Mouse (Mus musculus) megakaryocyte, embryonic 14.5 days (primary cell): ENCODE data around the gene Shld1. TPM values are rescaled to one million over a fixed set of nuclear protein-coding genes. Genes with fewer than 3 reads are reported as not detected.

Experiments used
- H3K27me3 ChIP-seq: replicated peaks from 2 replicates; pipeline ENCODE3; 2012; ENCODE audit warnings: inconsistent platforms
- H3K36me3 ChIP-seq: replicated peaks from 2 replicates; pipeline ENCODE3; 2012; ENCODE audit warnings: low read length, inconsistent platforms, mixed read lengths
- H3K4me1 ChIP-seq: 2 replicates; pipeline ENCODE4 v1.6.1; 2012; ENCODE audit warnings: inconsistent platforms
- H3K4me3 ChIP-seq: replicated peaks from 2 replicates; pipeline ENCODE3; 2012; ENCODE audit warnings: moderate library complexity, mild to moderate bottlenecking, inconsistent platforms
- H3K9me3 ChIP-seq: 2 replicates; pipeline ENCODE4 v1.6.1; 2012; ENCODE audit warnings: inconsistent platforms
- FLI1 ChIP-seq: IDR thresholded peaks from 2 replicates; pipeline ENCODE4 v1.6.1; 2012; ENCODE audit warnings: low read length, inconsistent platforms, mixed read lengths
- GATA1 ChIP-seq: IDR thresholded peaks from 3 replicates; pipeline ENCODE4 v1.6.1; 2012; ENCODE audit warnings: mixed read lengths, low read length, inconsistent platforms, borderline replicate concordance
- polyA plus RNA-seq: library from polyadenylated mRNA; stranded (reverse); fragments of >175 nt; gene quantifications from 2 replicates; pipeline ENCODE4 v1.2.3, GENCODE M21; 2012; ENCODE audit warnings: low replicate concordance; ENCODE audit not compliant: insufficient read depth

The Shld1 gene
- polyA plus RNA-seq, 1 experiment: not detected

DNA sequence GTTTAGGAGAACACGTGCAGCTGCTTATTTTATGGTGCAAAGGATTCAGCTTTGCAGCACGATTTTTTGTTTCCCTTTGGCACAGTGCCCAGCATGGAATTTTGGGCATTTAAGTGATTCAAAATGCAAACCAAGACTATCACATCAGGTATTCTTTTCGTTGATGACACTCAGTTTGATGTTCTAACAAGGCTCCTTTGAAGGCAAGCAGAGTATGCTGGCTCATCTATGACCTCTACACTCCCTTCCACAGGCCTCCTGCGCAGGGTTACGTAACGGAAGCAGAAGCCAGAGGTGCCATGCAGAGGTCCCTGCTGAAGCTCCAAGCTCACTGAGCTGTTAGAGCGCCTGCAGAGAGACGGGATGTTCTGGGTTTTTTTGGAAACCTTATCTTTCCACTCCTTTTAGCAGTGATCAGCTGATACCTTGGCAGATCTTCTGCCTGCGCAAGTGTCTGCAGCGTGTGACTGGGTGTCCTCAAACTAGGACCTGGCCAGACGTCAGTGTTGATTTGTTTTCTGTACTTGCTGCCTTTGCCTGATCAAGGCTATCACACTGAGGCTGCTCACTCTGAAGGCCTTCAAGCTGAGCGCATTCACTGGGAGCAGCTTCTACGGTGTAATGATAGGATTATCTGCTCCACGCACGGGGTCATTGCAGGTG lies 3.0 kb downstream of the Shld1 start:
- H3K4me3 ChIP-seq: no peak overlapping the region
- H3K36me3 ChIP-seq: peaks cover 3% of the 10 kb centered on the region
- H3K9me3 ChIP-seq: no peaks in the 10 kb centered on the region
- no peak for TF ChIP-seq FLI1
- H3K4me1 ChIP-seq: peaks cover 59% of the 10 kb centered on the region
- H3K27me3 ChIP-seq: no peaks in the 10 kb centered on the region

DNA sequence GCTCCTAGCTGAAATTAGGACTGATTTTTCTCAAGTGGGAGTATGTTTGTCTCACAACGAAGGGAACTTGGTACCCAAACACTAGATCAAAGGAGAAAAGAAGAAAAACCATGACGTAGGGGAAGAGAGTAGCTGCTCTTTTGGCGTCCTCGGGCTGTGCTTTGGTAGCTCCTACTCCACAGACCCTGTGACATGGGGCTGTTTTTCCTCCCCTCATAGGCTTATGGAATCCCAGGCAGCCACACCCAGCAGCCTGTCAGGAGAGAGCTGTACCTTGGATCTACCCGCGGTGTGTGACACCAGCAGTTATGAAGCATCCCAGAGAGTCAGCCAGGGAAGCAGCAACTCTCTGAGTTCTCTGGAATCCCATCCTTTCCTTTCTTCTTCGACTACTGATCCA lies 5.0 kb downstream of the Shld1 start:
- Histone ChIP-seq H3K9me3 (no peaks in the 10 kb centered on the region), H3K4me3 (no peak overlapping the region), H3K36me3 (peaks cover 3% of the 10 kb centered on the region), H3K27me3 (no peaks in the 10 kb centered on the region), H3K4me1 (peaks cover 67% of the 10 kb centered on the region)
- TF ChIP-seq GATA1 (no peak), FLI1 (no peak)

DNA sequence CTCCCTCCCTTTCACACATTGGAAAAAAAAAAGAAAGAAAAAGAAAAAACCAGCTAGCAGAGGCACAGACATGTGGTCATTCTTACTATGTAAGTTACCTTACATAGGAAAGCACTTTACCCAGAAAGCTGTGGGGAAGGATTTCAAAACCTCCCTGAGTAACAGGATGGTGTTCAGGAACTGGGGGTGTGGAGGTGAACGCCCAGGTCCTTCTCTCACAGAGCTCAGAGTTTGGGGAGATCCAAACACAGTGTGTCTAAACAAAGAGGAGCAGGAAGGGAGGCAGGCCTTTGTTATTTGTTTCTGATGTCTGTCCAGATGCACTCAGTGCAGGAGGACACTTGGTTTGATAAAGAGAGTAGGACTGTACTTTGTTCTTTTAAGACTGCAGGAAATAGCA lies 5.6 kb downstream of the Shld1 start:
- no peak overlapping the region for H3K4me3 ChIP-seq
- TF ChIP-seq FLI1: no peak
- TF ChIP-seq GATA1: no peak
- H3K4me1 ChIP-seq: peaks cover 67% of the 10 kb centered on the region

DNA sequence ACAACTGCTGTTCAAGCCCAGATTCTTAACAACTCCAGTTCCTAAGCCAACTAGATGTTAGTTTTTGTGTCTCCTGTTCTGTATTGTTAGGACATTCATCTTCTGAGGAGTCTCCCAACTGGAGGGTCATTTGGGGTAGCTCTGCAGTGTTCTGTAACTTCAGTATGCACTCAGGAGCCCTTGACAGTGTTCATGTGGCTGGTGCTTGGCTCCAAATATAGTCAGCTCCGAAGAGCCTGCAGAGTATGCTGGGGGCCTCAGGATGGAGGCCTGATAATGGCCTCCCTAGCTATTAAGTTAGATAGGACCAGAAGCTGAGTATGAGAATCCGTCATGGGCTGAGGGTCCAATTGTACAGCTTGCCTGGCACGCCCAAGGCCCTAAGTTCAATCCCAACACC lies 7.2 kb downstream of the Shld1 start:
- H3K4me1 ChIP-seq: peaks cover 58% of the 10 kb centered on the region
- no peak overlapping the region for H3K4me3 ChIP-seq
- H3K9me3 ChIP-seq: no peaks in the 10 kb centered on the region
- TF ChIP-seq FLI1 (no peak), GATA1 (no peak)
- H3K27me3 ChIP-seq: no peaks in the 10 kb centered on the region
- H3K36me3 ChIP-seq: peaks cover 3% of the 10 kb centered on the region

More for the DNA sequence above, 5.6 kb downstream of the Shld1 start:
- peaks cover 3% of the 10 kb centered on the region for H3K36me3 ChIP-seq
- no peaks in the 10 kb centered on the region for H3K27me3 ChIP-seq
- no peaks in the 10 kb centered on the region for H3K9me3 ChIP-seq

DNA sequence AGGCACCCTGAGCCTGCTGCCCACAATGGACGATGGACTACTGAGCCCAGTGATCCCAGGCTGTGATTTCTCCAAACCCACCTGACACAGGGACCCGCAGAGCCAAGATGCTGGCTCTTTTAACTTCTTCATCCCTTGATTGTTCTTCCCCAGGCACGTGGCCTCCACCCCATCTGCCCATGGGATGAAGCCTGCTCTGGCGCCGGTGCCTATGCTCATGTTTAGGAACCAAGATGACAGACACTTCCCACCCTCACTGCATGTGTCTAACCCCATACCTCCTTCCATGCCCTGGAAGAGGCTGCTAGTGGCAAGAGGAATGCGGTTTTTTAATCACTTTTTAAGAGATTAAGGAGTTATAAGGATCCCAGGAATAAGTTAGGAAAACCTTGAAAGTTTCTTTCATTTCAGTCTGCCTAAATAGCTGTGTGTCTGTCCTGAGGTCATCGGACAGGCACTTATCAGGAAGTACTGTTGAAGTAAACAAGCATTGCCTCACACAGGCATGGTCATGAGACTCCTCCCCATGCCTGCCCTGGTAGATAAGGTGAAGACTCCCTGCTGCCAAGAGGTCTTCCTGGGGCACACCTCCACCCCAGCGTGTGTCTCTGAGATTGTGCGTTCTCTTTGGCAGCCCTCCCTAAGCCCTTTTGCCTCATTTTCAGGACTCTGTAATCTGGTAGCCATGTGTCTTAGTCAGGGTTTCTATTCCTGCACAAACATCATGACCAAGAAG lies 8.8 kb downstream of the Shld1 start:
- TF ChIP-seq FLI1: no peak
- peak; percentile 62; the same call in 1 of the 3 replicates for TF ChIP-seq GATA1
- Histone ChIP-seq H3K4me1 (peaks cover 48% of the 10 kb centered on the region), H3K36me3 (peaks cover 3% of the 10 kb centered on the region), H3K9me3 (no peaks in the 10 kb centered on the region), H3K4me3 (peak overlapping the region; percentile 80), H3K27me3 (no peaks in the 10 kb centered on the region)

DNA sequence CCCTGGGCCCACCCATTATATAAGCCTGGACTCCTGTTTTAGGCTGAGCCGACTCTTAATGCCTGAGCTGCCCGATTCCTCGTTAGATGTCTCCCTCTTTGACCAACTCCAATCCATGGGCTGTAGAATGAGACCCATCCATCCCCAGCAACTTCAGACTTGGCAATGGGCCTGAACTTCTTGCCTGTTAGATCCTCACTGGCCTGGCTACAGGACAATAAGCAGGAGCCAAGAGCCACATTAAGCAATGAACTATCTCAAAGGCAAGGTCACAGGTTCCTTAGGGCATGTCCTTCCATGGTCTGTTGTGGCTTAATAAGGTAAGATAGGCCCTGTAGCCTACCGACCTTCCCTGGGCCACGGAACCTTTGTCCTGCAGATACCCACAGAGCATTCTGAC lies 9.8 kb downstream of the Shld1 start:
- no peak for TF ChIP-seq FLI1
- no peak for TF ChIP-seq GATA1
- no peaks in the 10 kb centered on the region for H3K27me3 ChIP-seq
- no peaks in the 10 kb centered on the region for H3K9me3 ChIP-seq
- H3K36me3 ChIP-seq: peaks cover 3% of the 10 kb centered on the region
- H3K4me3 ChIP-seq: no peak overlapping the region
- H3K4me1 ChIP-seq: peaks cover 54% of the 10 kb centered on the region

DNA sequence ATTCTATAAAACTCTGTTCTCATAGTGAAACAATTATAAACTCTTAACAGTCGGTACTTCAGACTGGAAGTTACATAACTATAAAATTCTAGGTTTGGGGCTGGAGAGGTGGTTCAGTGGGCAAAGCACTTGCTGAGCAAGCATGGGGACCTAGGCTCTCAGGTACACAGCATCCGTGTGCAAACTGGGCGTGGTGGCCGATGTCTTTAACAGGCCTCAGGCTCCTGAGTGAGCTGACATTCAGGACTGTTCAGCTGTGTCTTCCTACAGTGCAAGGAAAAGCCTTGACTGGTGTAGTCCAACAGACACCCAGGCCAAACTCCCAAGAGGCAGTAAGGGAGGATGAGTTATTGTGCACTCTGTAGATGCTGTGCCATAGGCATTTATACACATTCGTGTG lies 10.5 kb downstream of the Shld1 start:
- Histone ChIP-seq H3K36me3 (peaks cover 3% of the 10 kb centered on the region), H3K4me3 (no peak overlapping the region), H3K4me1 (peaks cover 59% of the 10 kb centered on the region), H3K9me3 (no peaks in the 10 kb centered on the region), H3K27me3 (no peaks in the 10 kb centered on the region)
- TF ChIP-seq GATA1 (no peak), FLI1 (no peak)

DNA sequence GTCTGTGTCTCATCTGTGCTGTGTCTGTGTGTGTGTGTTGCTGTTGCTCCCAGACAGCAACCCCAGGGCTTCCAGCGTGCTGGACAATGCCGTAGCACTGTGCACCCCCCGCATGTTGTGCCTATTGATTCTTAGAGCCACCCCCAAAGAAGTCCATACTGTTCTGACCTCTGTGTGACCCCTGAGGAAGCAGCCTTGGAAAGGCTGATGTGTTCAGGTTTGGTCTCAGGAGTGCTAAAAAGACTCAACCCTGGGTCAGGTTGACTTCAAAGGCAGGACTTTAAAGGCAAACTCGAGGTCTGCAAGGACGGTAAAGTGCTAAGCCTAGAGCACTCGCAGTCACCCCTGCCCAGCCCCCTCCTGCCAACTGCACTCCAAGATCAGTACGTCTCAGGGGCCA lies 11.0 kb downstream of the Shld1 start:
- H3K27me3 ChIP-seq: no peaks in the 10 kb centered on the region
- peaks cover 5% of the 10 kb centered on the region for H3K36me3 ChIP-seq
- H3K9me3 ChIP-seq: no peaks in the 10 kb centered on the region
- H3K4me3 ChIP-seq: no peak overlapping the region
- H3K4me1 ChIP-seq: peaks cover 59% of the 10 kb centered on the region
- no peak for TF ChIP-seq GATA1
- no peak for TF ChIP-seq FLI1

DNA sequence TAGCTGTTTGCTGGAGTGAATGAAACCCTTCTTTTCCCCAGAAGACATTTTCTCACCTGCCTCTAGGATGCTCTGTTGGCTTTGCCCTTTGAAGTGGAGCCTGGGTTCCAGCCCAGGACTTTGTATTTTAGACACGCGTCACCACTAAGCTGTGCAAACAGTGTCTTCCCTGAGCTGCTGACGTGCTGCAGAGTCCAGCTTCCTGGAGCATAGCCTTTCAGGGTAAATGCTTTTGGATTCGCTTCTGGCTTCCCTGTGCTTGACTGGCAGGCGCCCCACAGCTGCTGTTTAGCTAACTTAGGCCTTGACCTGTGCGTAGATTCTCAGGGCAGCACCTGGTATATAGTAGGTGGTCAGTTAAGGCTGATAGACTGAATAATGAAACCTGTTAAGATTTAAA lies 11.7 kb downstream of the Shld1 start:
- Histone ChIP-seq H3K27me3 (no peaks in the 10 kb centered on the region), H3K36me3 (peaks cover 6% of the 10 kb centered on the region), H3K4me1 (peaks cover 59% of the 10 kb centered on the region), H3K9me3 (no peaks in the 10 kb centered on the region), H3K4me3 (no peak overlapping the region)
- no peak for TF ChIP-seq FLI1
- no peak for TF ChIP-seq GATA1

DNA sequence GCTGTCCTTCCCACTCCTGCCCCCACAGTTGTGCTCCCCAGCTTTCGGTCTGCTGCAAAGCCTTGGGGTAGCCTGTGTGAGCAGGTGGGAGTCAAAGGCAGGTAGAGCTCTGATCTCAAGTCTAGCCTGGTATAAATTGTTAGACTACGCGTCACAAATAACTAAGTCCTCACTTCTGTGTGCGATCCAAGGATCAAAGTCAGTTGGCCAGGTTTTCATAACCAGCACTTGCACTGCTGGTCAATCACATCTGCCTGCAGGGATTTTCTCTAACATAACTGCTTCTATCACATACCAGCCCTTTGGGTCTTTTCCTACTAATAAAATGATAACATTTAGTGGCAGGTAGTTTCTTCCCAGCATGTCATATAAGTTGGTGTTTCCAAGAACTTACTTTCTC lies 14.2 kb downstream of the Shld1 start:
- Histone ChIP-seq H3K27me3 (no peaks in the 10 kb centered on the region), H3K4me3 (no peak overlapping the region), H3K36me3 (peaks cover 3% of the 10 kb centered on the region), H3K4me1 (peaks cover 40% of the 10 kb centered on the region), H3K9me3 (no peaks in the 10 kb centered on the region)
- TF ChIP-seq GATA1: no peak
- TF ChIP-seq FLI1: no peak
